Mouse (Mus musculus) myocyte (in vitro differentiated cells): ENCODE results near the gene Ceacam10.

ENCODE experiments used
- E2F4 ChIP-seq: IDR thresholded peaks from one replicate; pipeline ENCODE4 v1.6.1; 2011; ENCODE audit warnings: mild to moderate bottlenecking, control low read depth, moderate library complexity; ENCODE audit not compliant: insufficient read depth
- MYOG ChIP-seq, 3 experiments: IDR thresholded peaks; one replicate each; pipeline ENCODE4 v1.6.1; 2011; ENCODE audit warnings: control low read depth in 2 of 3, low read depth in 2 of 3, mild to moderate bottlenecking in 2 of 3; ENCODE audit not compliant: insufficient read length in 2 of 3, control insufficient read depth in 1 of 3, insufficient read depth in 1 of 3
- POLR2A ChIP-seq: IDR thresholded peaks from one replicate; pipeline ENCODE4 v1.6.1; 2011; ENCODE audit warnings: low read depth, mild to moderate bottlenecking, control low read depth, moderate library complexity; ENCODE audit not compliant: insufficient read length
- USF1 ChIP-seq: IDR thresholded peaks from one replicate; pipeline ENCODE4 v1.6.1; 2011; ENCODE audit warnings: low read depth, mild to moderate bottlenecking, control low read depth, moderate library complexity

DNA sequence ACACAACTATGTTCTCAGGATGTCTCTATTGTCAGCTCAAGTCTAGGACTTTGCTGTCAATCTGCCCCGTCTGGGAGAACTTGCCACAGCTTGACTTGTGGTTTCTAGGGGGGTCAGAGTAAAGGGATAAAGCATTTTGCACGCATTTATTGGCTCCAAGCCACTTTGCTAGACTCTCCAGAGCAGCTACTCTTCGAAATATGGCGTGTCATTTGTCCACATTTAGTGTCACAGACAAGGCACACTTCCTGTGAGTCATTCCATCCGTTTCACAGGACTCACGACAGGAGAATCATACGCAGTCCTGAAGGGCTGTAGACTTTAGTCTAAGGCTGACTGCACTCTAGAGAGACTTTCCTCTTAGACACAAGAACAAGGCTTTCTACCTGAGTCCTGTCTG lies 47.4 kb downstream of the Ceacam10 start:
- TF ChIP-seq POLR2A, result no peak
- no peak for TF ChIP-seq USF1
- TF ChIP-seq E2F4, result no peak
- TF ChIP-seq MYOG (IDR thresholded peaks at IDR 0.05; ENCODE audit: control insufficient read depth in 1 of 3, insufficient read depth in 1 of 3, insufficient read length in 2 of 3, low read depth in 2 of 3), result no peak
